Mouse (Mus musculus) megakaryocyte-erythroid progenitor cell, adult 5-6 weeks (primary cell): Measurements from ENCODE around the gene Wdr20. TPM values are rescaled to one million over a fixed set of nuclear protein-coding genes. Genes with fewer than 3 reads are reported as not detected.

ENCODE experiments used
- ATAC-seq: replicated peaks from 2 replicates; pipeline ENCODE4 v1.8.0; 2016; ENCODE audit warnings: mild to moderate bottlenecking, inconsistent platforms; ENCODE audit not compliant: severe bottlenecking, poor library complexity, low FRiP score, low TSS enrichment
- total RNA-seq, 2 experiments: library from RNA; stranded (forward) in 1 of 2; stranded (reverse) in 1 of 2; fragments of 200-1000, 215-1000 nt in 1 of 2; fragments of >200 nt in 1 of 2; fragmentation: Nextera tagmentation in 1 of 2; gene quantifications; 2 replicates each; pipeline ENCODE4 v1.2.3; 2014 to 2017

Wdr20 gene
- total RNA-seq, 2 experiments from 2014 or later = 29.5 to 42.1 TPM

DNA sequence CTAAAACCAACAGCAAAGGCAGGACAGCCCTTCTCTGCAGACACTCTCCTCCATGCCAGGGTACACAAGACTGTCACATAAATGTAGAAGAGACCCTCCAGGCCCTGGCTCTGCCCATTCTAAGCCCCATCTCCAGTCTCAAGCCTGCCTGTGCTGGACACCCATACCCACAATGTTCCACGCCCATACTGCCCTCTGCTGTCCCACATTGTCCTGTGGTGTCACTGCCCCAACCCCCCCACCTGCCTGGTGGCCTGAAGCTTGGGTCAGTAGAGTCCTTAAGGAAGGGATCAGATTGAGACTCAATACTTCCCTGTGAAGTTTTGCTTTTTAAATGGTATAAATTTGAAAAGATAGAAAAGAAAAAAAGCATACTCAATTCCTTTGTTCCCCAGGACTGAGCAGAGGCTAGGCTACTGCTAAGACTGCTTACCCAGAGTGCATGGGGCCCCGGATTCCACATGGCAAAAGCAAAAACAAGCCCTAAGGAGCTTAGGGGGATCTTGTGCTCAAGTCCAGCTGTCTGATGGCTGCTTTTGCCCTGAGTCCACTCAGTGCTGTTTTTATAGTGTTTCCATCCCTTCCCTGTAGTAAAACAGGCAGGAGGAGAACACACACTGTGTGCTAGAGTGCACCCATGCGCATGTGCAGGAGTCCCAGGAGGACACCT is 68.7 kb downstream of the Wdr20 start:
- no peak for ATAC-seq

GRCm38 (mm10) chr12:110808430-110808829 is 70.7 kb downstream of the Wdr20 start:
- ATAC-seq = no peak

DNA sequence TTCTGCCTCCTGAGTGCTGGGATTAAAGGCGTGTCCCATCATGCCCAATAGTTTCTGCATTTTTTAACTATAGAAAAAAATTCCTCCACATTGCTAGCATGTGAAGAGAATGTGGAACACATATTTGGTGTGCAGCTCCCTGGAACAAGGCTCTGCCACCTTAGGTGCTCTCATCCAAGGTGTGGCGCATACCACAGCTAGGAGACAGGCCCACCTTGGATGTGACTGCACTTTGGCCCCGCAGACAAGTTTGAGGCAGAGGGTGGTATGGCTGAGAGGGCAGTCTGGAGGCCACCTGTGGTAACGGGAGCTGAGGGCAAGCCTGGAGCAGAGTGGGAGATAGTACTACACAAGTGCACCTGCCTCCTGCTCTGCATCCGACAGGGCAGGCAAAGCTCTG is 71.1 kb downstream of the Wdr20 start:
- ATAC-seq = no peak

GRCm38 (mm10) chr12:110813132-110813531 is 75.4 kb downstream of the Wdr20 start:
- 0 out of 2 replicates have a peak, but pooled peaks have one; percentile 16 for ATAC-seq

- ATAC-seq = no peak
Observed at GRCm38 (mm10) chr12:110813624-110814023, 75.9 kb downstream of the Wdr20 start.

DNA sequence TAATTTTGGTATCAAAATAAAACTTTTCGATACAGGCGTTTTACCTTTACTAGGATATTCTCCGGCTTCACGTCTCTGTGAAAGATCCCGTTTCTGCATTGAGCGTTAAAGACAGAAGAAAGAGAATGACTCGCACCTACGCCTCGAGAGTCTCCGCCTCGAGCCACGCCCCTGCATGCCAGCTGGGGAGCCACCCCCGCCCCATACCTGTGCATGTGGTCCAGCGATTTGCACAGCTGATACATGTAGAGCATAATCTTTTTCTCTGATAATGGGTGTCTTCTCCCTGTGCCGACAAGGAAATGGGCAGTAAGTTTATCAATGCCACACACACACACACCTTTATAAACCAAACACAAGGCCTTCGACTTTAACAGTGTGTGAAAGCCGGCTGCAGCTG is 77.2 kb downstream of the Wdr20 start:
- ATAC-seq = no peak

DNA sequence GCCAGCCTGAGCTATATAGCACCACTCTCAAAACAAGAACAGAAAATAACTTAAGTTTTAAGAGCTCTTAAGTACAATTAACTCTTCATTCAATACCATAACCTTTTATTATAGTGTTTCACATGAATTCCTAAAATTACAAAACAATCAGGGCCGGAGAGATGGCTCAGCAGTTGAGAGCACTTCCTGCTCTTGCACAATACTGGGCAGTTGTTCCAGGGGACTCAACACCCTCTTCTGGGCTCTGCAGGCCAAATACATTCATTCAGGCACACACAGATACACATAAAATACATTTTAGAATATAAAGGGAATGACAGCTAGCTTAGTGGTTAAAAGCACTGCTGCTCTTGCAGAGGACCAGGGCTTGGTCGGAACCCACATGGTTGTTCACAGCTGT is 79.1 kb downstream of the Wdr20 start:
- ATAC-seq = no peak

DNA sequence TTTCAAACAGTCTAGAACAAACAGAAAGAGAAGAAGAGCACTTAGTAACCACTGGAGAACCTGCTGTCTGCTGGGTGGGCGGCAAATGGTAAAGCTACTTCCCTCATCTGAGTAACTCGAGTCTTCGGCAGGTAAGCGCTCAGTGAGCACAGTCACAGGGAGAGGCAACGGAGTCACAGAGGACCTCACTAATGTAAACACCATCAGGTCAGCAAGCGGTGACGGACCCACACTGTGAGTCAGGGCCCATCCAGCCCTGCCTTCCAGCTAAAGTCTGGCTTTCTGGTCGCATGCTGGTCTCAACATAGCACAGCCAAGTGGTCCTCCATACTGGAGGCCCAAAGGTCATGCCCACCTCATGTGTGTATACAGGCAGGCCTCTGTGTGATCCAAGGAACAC is 81.6 kb downstream of the Wdr20 start:
- ATAC-seq = no peak

DNA sequence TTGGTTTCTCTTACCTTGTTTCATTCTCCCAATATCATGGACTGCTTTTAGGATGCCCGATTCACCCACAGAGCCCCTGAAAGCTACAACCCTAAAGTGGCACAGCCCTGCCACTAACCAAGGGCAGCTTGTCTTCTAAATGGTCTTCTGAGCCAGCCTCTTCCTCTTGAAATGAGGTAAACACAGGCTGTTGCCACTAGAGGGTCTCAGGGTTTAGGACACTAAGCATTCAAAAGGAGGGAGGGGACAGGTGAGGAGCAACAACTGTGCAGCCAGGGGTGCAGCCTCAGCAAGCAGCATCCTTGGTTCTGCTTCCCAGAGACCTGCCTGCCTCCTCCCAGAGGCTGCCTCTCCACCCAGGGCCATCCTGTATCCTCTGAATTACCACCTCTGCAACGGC is 84.0 kb downstream of the Wdr20 start:
- no peak for ATAC-seq

GRCm38 (mm10) chr12:110822366-110822765 is 84.6 kb downstream of the Wdr20 start:
- ATAC-seq = no peak

- ATAC-seq = no peak
Observed at GRCm38 (mm10) chr12:110828908-110829307, 91.2 kb downstream of the Wdr20 start.

- no peak for ATAC-seq
Observed at GRCm38 (mm10) chr12:110830293-110831024, 92.7 kb downstream of the Wdr20 start.

DNA sequence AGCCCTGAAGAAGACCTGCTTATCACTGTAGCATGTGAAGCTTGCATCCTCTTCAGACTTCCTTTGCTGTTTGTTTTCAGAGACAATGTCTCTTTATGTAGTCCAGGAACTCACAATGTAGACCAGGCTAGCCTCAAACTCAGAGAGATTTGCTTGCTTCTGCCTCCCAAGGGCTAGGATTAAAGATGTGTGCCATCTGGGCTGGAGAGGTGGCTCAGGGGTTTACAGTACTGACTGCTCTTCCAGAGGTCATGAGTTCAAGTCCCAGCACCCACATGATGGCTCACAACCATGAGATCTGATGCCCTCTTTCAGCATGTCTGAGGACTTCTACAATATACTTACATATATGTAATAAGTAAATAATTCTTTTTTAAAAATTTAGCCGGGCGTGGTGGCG is 97.4 kb downstream of the Wdr20 start:
- ATAC-seq = no peak

- ATAC-seq = no peak
Observed at GRCm38 (mm10) chr12:110836729-110837128, 99.0 kb downstream of the Wdr20 start.

DNA sequence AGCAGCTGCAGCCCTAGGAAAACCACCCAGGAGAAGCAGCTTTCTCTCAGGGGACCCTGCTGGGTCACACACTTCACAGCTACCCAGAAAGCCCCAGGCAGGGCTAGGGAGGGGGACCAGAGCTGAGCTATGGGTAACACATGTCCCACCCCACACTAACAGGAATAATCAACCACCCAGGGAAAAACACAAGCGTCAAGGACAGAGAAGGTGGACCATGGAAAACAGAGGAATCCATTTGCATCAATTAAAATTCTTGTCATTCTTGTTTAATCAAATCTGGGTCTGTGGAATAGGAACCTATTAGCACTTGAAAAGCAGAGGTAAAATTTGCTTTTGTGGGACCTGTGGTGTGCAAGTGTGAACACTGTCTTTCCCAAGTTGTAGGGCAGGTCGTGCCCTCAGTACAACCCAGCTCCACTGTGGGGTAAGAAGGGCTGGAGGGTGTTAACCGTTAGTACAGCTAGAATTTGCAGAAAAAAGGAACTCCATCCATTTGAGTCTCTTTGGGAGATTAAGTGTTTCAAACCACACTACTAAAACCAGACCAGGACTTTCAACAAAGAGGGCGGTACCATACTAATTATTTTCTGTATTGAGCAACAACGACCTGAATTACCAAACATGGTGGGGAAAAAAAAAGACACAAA is 99.6 kb downstream of the Wdr20 start:
- ATAC-seq = no peak

GRCm38 (mm10) chr12:110837850-110838249 is 100.1 kb downstream of the Wdr20 start:
- ATAC-seq = no peak

GRCm38 (mm10) chr12:110840348-110841198 is 102.8 kb downstream of the Wdr20 start, which contains the start of gene Mok:
Gene Mok, minus strand, starts transcription at chr12:110840939.
- ATAC-seq = peak; percentile 53

GRCm38 (mm10) chr12:110841731-110842493 is 104.2 kb downstream of the Wdr20 start:
- no peak for ATAC-seq
